Comparison of ENCODE assay signal across 7 mouse cellular contexts in the genomic region with DNA sequence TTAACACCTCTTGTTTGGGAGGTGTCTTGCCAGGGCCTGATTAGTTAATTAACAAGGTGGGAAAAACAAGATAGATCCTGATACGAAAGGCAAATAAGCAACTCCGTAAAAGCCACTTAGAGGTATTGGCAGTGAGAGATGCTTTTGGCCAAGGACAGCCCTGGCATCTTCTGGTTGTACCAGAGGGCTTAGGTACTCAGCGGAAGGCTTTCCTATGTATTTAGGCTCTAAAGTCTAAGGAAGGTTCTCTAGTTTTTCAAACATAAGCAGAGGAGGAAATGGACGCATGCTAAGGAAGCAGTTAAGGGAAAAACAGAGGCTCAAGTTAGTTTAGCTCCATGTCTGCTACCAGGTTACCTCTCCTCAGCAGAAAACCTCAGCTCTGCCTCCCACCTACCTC. TPM values are rescaled to one million over a fixed set of nuclear protein-coding genes. Genes with fewer than 3 reads are reported as not detected.
DNase-seq lines count a peak whose midpoint lies in the region; ATAC-seq and TF ChIP-seq lines count a peak whose summit lies in the region.

No protein-coding gene starts in this region.

- peaks cover 8% of the 10 kb centered on the region; the same call in 1 of the 2 replicates for H3K4me1 ChIP-seq in lung, postnatal 0 days (ENCODE audit: insufficient read depth, low read depth, low read length)
- peaks cover 7% of the 10 kb centered on the region for H3K4me1 ChIP-seq in forebrain, embryonic 14.5 days (ENCODE audit: control insufficient read depth, insufficient read depth, low read length)
- no peaks in the 10 kb centered on the region for H3K4me1 ChIP-seq in limb, embryonic 14.5 days (ENCODE audit: control insufficient read depth, insufficient read depth, low read length)
- H3K4me1 ChIP-seq in stomach, embryonic 14.5 days (ENCODE audit: control insufficient read depth, insufficient read depth, low read length): 0 out of 2 replicates have a peak, but pooled peaks cover 3% of the 10 kb centered on the region

- no peak for TF ChIP-seq POLR2A in limb, embryonic 14.5 days (IDR thresholded peaks at IDR 0.05; ENCODE audit: borderline replicate concordance, extremely low read depth, insufficient read depth, insufficient read length)

- peak overlapping the region; percentile 82 for H3K4me3 ChIP-seq in lung, postnatal 0 days (ENCODE audit: low read depth, low read length)
- H3K4me3 ChIP-seq in forebrain, embryonic 14.5 days (ENCODE audit: low read depth, low read length): peak overlapping the region; percentile 68
- H3K4me3 ChIP-seq in limb, embryonic 14.5 days (replicated peaks; ENCODE audit: low read length): peak overlapping the region; percentile 71
- peak overlapping the region; percentile 70 for H3K4me3 ChIP-seq in stomach, embryonic 14.5 days (ENCODE audit: low read depth, low read length)

- no peak for ATAC-seq in lung, postnatal 0 days
- ATAC-seq in forebrain, embryonic 14.5 days: no peak
- ATAC-seq in limb, embryonic 14.5 days (ENCODE audit: low FRiP score, low read depth): no peak
- no peak for ATAC-seq in stomach, embryonic 14.5 days (ENCODE audit: insufficient number of reproducible peaks, insufficient read depth, low FRiP score, low read depth)

- H3K27ac ChIP-seq in lung, postnatal 0 days (ENCODE audit: low read length): no peak overlapping the region
- no peak overlapping the region for H3K27ac ChIP-seq in forebrain, embryonic 14.5 days (ENCODE audit: low read depth, low read length)
- H3K27ac ChIP-seq in limb, embryonic 14.5 days (replicated peaks; ENCODE audit: low read depth, low read length): no peak overlapping the region
- no peak overlapping the region for H3K27ac ChIP-seq in stomach, embryonic 14.5 days (ENCODE audit: low read length)

- TF ChIP-seq CTCF in lung, postnatal 0 days (IDR thresholded peaks at IDR 0.05): no peak

- no peaks in the 10 kb centered on the region for H3K27me3 ChIP-seq in lung, postnatal 0 days (replicated peaks; ENCODE audit: insufficient read depth, low read length)
- peaks cover 9% of the 10 kb centered on the region for H3K27me3 ChIP-seq in forebrain, embryonic 14.5 days (replicated peaks; ENCODE audit: control insufficient read depth, insufficient read depth, low read length)
- peaks cover 10% of the 10 kb centered on the region for H3K27me3 ChIP-seq in limb, embryonic 14.5 days (ENCODE audit: control insufficient read depth, insufficient read depth, low read length)
- 0 out of 2 replicates have a peak, but pooled peaks cover 5% of the 10 kb centered on the region for H3K27me3 ChIP-seq in stomach, embryonic 14.5 days (ENCODE audit: control insufficient read depth, insufficient read depth, low read length)

- H3K36me3 ChIP-seq in lung, postnatal 0 days (ENCODE audit: insufficient read depth, low read length): no peaks in the 10 kb centered on the region
- H3K36me3 ChIP-seq in forebrain, embryonic 14.5 days (ENCODE audit: control insufficient read depth, insufficient read depth, low read length): no peaks in the 10 kb centered on the region
- H3K36me3 ChIP-seq in limb, embryonic 14.5 days (ENCODE audit: control insufficient read depth, insufficient read depth, low read length): no peaks in the 10 kb centered on the region
- no peaks in the 10 kb centered on the region for H3K36me3 ChIP-seq in stomach, embryonic 14.5 days (ENCODE audit: control insufficient read depth, insufficient read depth, low read length)

- no peak for DNase-seq in lung, postnatal 0 days (ENCODE audit: low spot score)
- no peak for DNase-seq in lung, postnatal 36 days
- DNase-seq in forebrain, embryonic 14.5 days (ENCODE audit: low spot score): peak; percentile 7
- DNase-seq in limb, embryonic 14.5 days (ENCODE audit: low spot score): no peak
- DNase-seq in thymus, postnatal 36 days: no peak
- no peak for DNase-seq in thymus, adult 18-20 months

- H3K9me3 ChIP-seq in lung, postnatal 0 days (ENCODE audit: low read length): no peaks in the 10 kb centered on the region
- H3K9me3 ChIP-seq in forebrain, embryonic 14.5 days (replicated peaks; ENCODE audit: control insufficient read depth, low read length): no peaks in the 10 kb centered on the region
- no peaks in the 10 kb centered on the region for H3K9me3 ChIP-seq in limb, embryonic 14.5 days (ENCODE audit: control insufficient read depth, low read length)
- no peaks in the 10 kb centered on the region for H3K9me3 ChIP-seq in stomach, embryonic 14.5 days (ENCODE audit: control insufficient read depth, low read depth, low read length)

- TF ChIP-seq EP300 in lung, postnatal 0 days (IDR thresholded peaks at IDR 0.05): no peak

- peak overlapping the region; percentile 91 for H3K4me2 ChIP-seq in lung, postnatal 0 days (replicated peaks; ENCODE audit: low read depth, low read length)
- H3K4me2 ChIP-seq in forebrain, embryonic 14.5 days (ENCODE audit: low read length): peak overlapping the region; percentile 99
- peak overlapping the region; percentile 100 for H3K4me2 ChIP-seq in limb, embryonic 14.5 days (replicated peaks; ENCODE audit: low read depth, low read length, severe bottlenecking)
- H3K4me2 ChIP-seq in stomach, embryonic 14.5 days (replicated peaks; ENCODE audit: low read depth, low read length): peak overlapping the region; percentile 97

- 24% methylated on average over 4 of the region's 4 CpGs for WGBS in lung, postnatal 0 days
- 19% methylated on average over 4 of the region's 4 CpGs for whole genome bisulfite sequencing in forebrain, embryonic 14.5 days
- WGBS in limb, embryonic 14.5 days: 20% methylated on average over 4 of the region's 4 CpGs
- WGBS in stomach, embryonic 14.5 days: 21% methylated on average over 4 of the region's 4 CpGs

- H3K9ac ChIP-seq in lung, postnatal 0 days (replicated peaks; ENCODE audit: low read depth): 0 out of 2 replicates have a peak overlapping the region, but pooled peaks have one; percentile 51
- H3K9ac ChIP-seq in forebrain, embryonic 14.5 days (ENCODE audit: low read length): peak overlapping the region; percentile 61; the same call in 1 of the 2 replicates
- H3K9ac ChIP-seq in limb, embryonic 14.5 days (ENCODE audit: low read depth, low read length, severe bottlenecking): 0 out of 2 replicates have a peak overlapping the region, but pooled peaks have one; percentile 48
- H3K9ac ChIP-seq in stomach, embryonic 14.5 days (replicated peaks; ENCODE audit: low read depth, low read length): peak overlapping the region; percentile 38; the same call in 1 of the 2 replicates

RNA-seq across cellular contexts. Expression of a gene that starts 0.8 kb away (rescaled TPM):
- 30.7 and 37.6 TPM in 2 replicates for polyA plus RNA-seq in lung, postnatal 0 days (2015; fragmentation: Nextera tagmentation; extraction: Ambion mirVana)
- 13.8 and 18.8 TPM in 2 replicates for polyA plus RNA-seq in forebrain, embryonic 14.5 days (2014; fragmentation: Nextera tagmentation; extraction: Ambion mirVana)
- 3.4 and 3.8 TPM in 2 replicates for polyA plus RNA-seq in limb, embryonic 14.5 days (2012; rRNA removed)
- 5.1 and 5.2 TPM in 2 replicates for polyA plus RNA-seq in limb, embryonic 14.5 days (2014; fragmentation: Nextera tagmentation; extraction: Ambion mirVana)
- polyA plus RNA-seq in stomach, embryonic 14.5 days (2014; fragmentation: Nextera tagmentation; extraction: Ambion mirVana): 8.6 and 9.8 TPM in 2 replicates
